Mouse (Mus musculus) forebrain, embryonic 11.5 days (tissue): ENCODE measurements at regions not wholly inside any gene's neighbourhood (a gene's known extent, or its start where the extent isn't known, plus 50 kb on each side); places are given as distances from the start of the nearest gene placed in this dataset.

ENCODE experiments used
- ATAC-seq: fragments of 200-750 bp; cut with Nextera tagmentation; replicated peaks from 2 replicates; pipeline ENCODE4 v1.8.0; 2017; ENCODE audit warnings: moderate TSS enrichment; ENCODE audit not compliant: low FRiP score
- DNase-seq: peaks from one replicate; pipeline ENCODE4 v3.0.0-alpha.2; 2017; ENCODE audit warnings: low spot score
- H3K27ac ChIP-seq: fragments of 300-500 bp; sonication (generic); 2 replicates; pipeline ENCODE4 v1.5.1; 2014; ENCODE audit warnings: low read depth, low read length
- H3K27me3 ChIP-seq: fragments of 300-500 bp; sonication (generic); 2 replicates; pipeline ENCODE4 v1.6.1; 2014; ENCODE audit warnings: mild to moderate bottlenecking, low read length, mixed read lengths; ENCODE audit not compliant: control insufficient read depth, insufficient read depth
- H3K36me3 ChIP-seq: fragments of 300-500 bp; sonication (generic); 2 replicates; pipeline ENCODE4 v1.6.1; 2014; ENCODE audit warnings: mild to moderate bottlenecking, low read length, moderate library complexity, mixed read lengths; ENCODE audit not compliant: control insufficient read depth, insufficient read depth
- H3K4me1 ChIP-seq: fragments of 300-500 bp; sonication (generic); replicated peaks from 2 replicates; pipeline ENCODE4 v1.6.1; 2014; ENCODE audit warnings: low read length, mixed read lengths; ENCODE audit not compliant: control insufficient read depth, insufficient read depth
- H3K4me2 ChIP-seq: fragments of 300-500 bp; sonication (generic); 2 replicates; pipeline ENCODE4 v1.6.1; 2014; ENCODE audit warnings: low read depth, mild to moderate bottlenecking, low read length, moderate library complexity, mixed read lengths; ENCODE audit not compliant: severe bottlenecking
- H3K4me3 ChIP-seq: fragments of 300-500 bp; sonication (generic); 2 replicates; pipeline ENCODE4 v1.5.1; 2014; ENCODE audit warnings: low read depth, low read length
- H3K9ac ChIP-seq: fragments of 300-500 bp; sonication (generic); 2 replicates; pipeline ENCODE4 v1.6.1; 2014; ENCODE audit warnings: low read length
- H3K9me3 ChIP-seq: fragments of 300-500 bp; sonication (generic); 2 replicates; pipeline ENCODE4 v1.6.1; 2016; ENCODE audit warnings: low read length, mixed read lengths; ENCODE audit not compliant: control insufficient read depth
- WGBS: fragments of 180-500 bp; shearing (Covaris S2); extraction: QIAGEN DNeasy Blood & Tissue Kit; methylation state at CpG from one replicate; pipeline ENCODE4 v1.1.7; 2014; 5-methylcytosine and 5-hydroxymethylcytosine counted together

DNA sequence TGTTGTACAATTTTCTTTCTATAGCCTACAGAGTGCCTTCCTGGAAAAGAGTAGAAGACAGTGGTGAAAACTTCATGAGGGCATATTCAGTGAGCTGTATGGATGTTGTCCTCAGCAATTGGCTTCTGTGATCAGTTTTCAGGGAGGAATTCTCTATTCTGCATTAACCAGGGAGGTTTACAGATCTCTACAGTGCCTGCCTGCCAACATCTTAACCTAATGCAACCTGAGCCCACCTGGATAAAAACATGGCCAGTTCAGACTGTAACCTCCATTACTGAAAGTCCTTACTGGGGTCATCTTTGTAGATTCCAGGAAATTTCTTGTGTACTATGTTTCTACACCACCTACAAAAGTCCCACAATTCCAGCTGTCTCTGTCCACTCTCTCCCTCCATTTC is 791.4 kb upstream of the Nectin3 start:
- no peak for ATAC-seq
- no peak overlapping the region for H3K4me3 ChIP-seq
- no peaks in the 10 kb centered on the region for H3K36me3 ChIP-seq
- H3K9me3 ChIP-seq = no peaks in the 10 kb centered on the region
- H3K4me1 ChIP-seq = no peaks in the 10 kb centered on the region
- no peak overlapping the region for H3K9ac ChIP-seq
- no peak overlapping the region for H3K27ac ChIP-seq
- H3K4me2 ChIP-seq = no peak overlapping the region
- no peaks in the 10 kb centered on the region for H3K27me3 ChIP-seq
- DNase-seq = no peak

DNA sequence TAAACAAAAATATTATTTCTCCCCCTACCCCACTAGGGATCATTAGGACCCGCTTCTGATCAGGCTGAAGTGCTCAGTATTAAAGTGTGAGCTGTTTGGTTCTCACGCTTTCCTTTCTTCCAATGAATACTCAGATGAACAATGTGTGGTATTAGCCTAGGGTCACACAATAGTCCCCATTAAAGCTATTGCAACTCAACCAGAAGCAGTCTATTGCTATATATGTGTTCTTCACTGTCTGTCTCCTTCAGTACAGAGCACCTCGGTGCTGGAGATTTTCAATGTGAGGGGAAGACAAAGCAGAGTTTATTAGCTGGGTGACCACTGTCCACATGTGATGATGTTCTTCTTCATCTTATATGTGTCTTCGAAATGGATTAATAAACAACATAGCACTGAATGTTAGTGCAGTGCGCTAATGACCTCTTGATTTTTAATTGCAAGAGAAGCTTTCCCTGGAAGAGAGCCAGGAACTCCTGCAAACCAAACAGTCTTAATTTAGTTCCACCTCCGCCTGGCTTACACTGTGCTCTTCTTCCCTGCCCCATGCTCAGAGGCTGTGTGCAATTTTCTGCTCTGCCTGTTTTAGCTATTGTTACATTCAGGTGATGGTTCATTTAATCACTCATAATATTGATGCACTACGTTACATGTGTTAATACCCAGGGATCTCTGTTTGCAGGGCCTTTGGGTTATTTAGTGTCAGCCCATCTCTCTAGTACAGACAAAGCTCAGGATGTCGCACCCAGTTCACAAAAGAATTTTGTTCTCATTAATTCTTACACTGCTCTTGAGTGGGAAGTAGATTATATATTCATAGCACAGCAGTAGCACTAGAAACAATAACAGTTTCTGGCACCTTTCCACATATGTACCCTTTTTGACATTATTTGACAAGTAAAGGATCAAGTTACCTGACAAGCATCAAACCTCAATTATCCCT is 768.7 kb upstream of the Nectin3 start:
- Histone ChIP-seq H3K27ac (no peak overlapping the region), H3K36me3 (no peaks in the 10 kb centered on the region), H3K9ac (no peak overlapping the region), H3K27me3 (no peaks in the 10 kb centered on the region), H3K4me1 (peaks cover 3% of the 10 kb centered on the region; the same call in 1 of the 2 replicates), H3K4me3 (no peak overlapping the region), H3K9me3 (no peaks in the 10 kb centered on the region), H3K4me2 (no peak overlapping the region)
- DNase-seq (peak; percentile 48), ATAC-seq (peak; percentile 88)
- 51% methylated on average over 8 of the region's 8 CpGs for WGBS
